Mouse (Mus musculus) liver, embryonic 15.5 days (tissue): ENCODE data around the gene Prex1. TPM values are rescaled to one million over a fixed set of nuclear protein-coding genes. Genes with fewer than 3 reads are reported as not detected.

Experiments
- ATAC-seq: fragments of 200-750 bp; cut with Nextera tagmentation; 2 replicates; pipeline ENCODE4 v1.8.0; 2017; ENCODE audit warnings: moderate number of reproducible peaks, mild to moderate bottlenecking, moderate library complexity; ENCODE audit not compliant: insufficient read depth
- H3K27ac ChIP-seq: fragments of 300-500 bp; sonication (generic); replicated peaks from 2 replicates; pipeline ENCODE4 v1.5.1; 2015; ENCODE audit warnings: mild to moderate bottlenecking, inconsistent platforms
- H3K27me3 ChIP-seq: fragments of 300-500 bp; sonication (generic); 2 replicates; pipeline ENCODE4 v1.6.1; 2015; ENCODE audit warnings: mild to moderate bottlenecking, inconsistent platforms
- H3K36me3 ChIP-seq: fragments of 300-500 bp; sonication (generic); replicated peaks from 2 replicates; pipeline ENCODE4 v1.6.1; 2015; ENCODE audit warnings: moderate library complexity, mild to moderate bottlenecking, inconsistent platforms
- H3K4me1 ChIP-seq: fragments of 300-500 bp; sonication (generic); replicated peaks from 2 replicates; pipeline ENCODE4 v1.6.1; 2015; ENCODE audit warnings: inconsistent platforms
- H3K4me2 ChIP-seq: fragments of 300-500 bp; sonication (generic); 2 replicates; pipeline ENCODE4 v1.6.1; 2015; ENCODE audit warnings: moderate library complexity, mild to moderate bottlenecking, inconsistent platforms
- H3K4me3 ChIP-seq: fragments of 300-500 bp; sonication (generic); replicated peaks from 2 replicates; pipeline ENCODE4 v1.5.1; 2015; ENCODE audit warnings: mild to moderate bottlenecking, inconsistent platforms
- H3K9ac ChIP-seq: fragments of 300-500 bp; sonication (generic); 2 replicates; pipeline ENCODE4 v1.6.1; 2015; ENCODE audit warnings: moderate library complexity, mild to moderate bottlenecking, inconsistent platforms
- H3K9me3 ChIP-seq: fragments of 300-500 bp; sonication (generic); replicated peaks from 2 replicates; pipeline ENCODE4 v1.6.1; 2016; ENCODE audit warnings: inconsistent platforms
- WGBS: fragments of 180-500 bp; shearing (Covaris S2); methylation state at CpG from one replicate; pipeline ENCODE4 v1.1.7; 2015; ENCODE audit warnings: mixed read lengths; ENCODE audit not compliant: insufficient replicate concordance; 5-methylcytosine and 5-hydroxymethylcytosine counted together
- polyA plus RNA-seq: library from polyadenylated mRNA; unstranded; fragments of >200 nt; fragmentation: Nextera tagmentation; extraction: Ambion mirVana; gene quantifications from 2 replicates; pipeline ENCODE4 v1.2.1, GENCODE M21; 2015

The Prex1 gene
- polyA plus RNA-seq, 1 experiment from 2014 or later: 13.7 TPM

DNA sequence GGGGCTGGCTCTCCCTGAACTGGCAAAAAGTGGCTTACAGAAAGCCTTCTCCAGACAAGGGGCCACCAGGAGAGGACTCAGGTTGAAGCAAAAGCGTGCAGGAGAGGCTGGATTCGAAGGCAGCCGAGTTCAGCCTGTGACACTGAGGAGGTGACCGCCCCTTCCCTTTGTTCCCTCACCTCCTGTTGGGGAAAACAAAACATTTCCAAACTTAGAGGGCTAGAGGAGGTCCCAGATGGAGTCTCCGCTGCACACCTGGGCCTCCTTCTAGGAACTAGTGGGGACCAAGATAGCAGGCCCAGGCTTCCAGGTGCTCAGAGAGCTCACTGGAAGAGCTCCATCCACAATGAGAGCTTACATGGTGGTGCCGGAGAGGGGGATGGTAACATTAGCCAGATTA lies 161.0 kb downstream of the Prex1 start:
- Histone ChIP-seq H3K4me3 (no peak overlapping the region), H3K36me3 (no peaks in the 10 kb centered on the region), H3K9me3 (no peaks in the 10 kb centered on the region), H3K4me2 (no peak overlapping the region), H3K9ac (no peak overlapping the region), H3K4me1 (peaks cover 22% of the 10 kb centered on the region), H3K27me3 (no peaks in the 10 kb centered on the region; the same call in none of the 2 replicates), H3K27ac (no peak overlapping the region)
- WGBS: 49% methylated on average over 6 of the region's 6 CpGs
- no peak for ATAC-seq

- Histone ChIP-seq H3K27ac (no peak overlapping the region), H3K4me3 (no peak overlapping the region), H3K4me1 (peaks cover 22% of the 10 kb centered on the region), H3K27me3 (no peaks in the 10 kb centered on the region; the same call in none of the 2 replicates), H3K9ac (no peak overlapping the region), H3K9me3 (no peaks in the 10 kb centered on the region), H3K4me2 (no peak overlapping the region), H3K36me3 (no peaks in the 10 kb centered on the region)
- ATAC-seq: no peak
- 69% methylated on average over 15 of the region's 15 CpGs for WGBS
These were observed 161.7 kb downstream of the Prex1 start for GRCm38 (mm10) chr2:166551831-166552498.

GRCm38 (mm10) chr2:166549871-166550270 lies 163.8 kb downstream of the Prex1 start:
- no peak overlapping the region for H3K4me3 ChIP-seq
- no peak for ATAC-seq
- no peak overlapping the region for H3K4me2 ChIP-seq
- no peaks in the 10 kb centered on the region for H3K9me3 ChIP-seq
- H3K27ac ChIP-seq: no peak overlapping the region
- no peak overlapping the region for H3K9ac ChIP-seq
- no peaks in the 10 kb centered on the region; the same call in none of the 2 replicates for H3K27me3 ChIP-seq
- WGBS: 62% methylated on average over 8 of the region's 8 CpGs
- H3K4me1 ChIP-seq: peaks cover 22% of the 10 kb centered on the region
- no peaks in the 10 kb centered on the region for H3K36me3 ChIP-seq

- H3K4me2 ChIP-seq: no peak overlapping the region
- H3K9me3 ChIP-seq: no peaks in the 10 kb centered on the region
- no peaks in the 10 kb centered on the region for H3K36me3 ChIP-seq
- ATAC-seq: no peak
- no peak overlapping the region for H3K4me3 ChIP-seq
- no peak overlapping the region for H3K27ac ChIP-seq
- no peaks in the 10 kb centered on the region; the same call in none of the 2 replicates for H3K27me3 ChIP-seq
- peaks cover 21% of the 10 kb centered on the region for H3K4me1 ChIP-seq
- H3K9ac ChIP-seq: no peak overlapping the region
- 29% methylated on average over 5 of the region's 5 CpGs for WGBS
These were observed 164.6 kb downstream of the Prex1 start for GRCm38 (mm10) chr2:166549069-166549468.

DNA sequence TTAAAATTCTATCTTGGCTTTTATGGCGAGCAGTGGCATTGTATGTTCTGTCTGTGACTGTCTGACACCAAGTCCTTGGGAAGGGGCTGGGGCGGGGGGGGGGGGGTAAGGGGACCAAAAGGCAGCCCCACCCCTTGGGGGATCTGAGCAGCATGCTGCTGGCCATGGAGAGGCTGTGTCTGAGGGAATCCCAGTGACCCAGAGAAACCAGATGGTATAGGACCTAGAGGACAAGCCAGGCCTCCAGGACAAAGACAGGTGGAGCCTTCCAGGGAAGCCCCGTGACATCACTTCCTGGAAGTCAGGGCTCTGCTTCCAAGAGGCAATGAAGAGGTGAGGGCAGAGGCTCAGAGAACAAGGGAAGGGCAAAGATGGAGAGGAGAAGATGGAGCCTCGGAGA lies 168.1 kb downstream of the Prex1 start:
- WGBS: 53% methylated on average over 4 of the region's 4 CpGs
- no peaks in the 10 kb centered on the region for H3K36me3 ChIP-seq
- no peak overlapping the region for H3K9ac ChIP-seq
- H3K27ac ChIP-seq: no peak overlapping the region
- no peak overlapping the region for H3K4me3 ChIP-seq
- H3K4me1 ChIP-seq: 0 out of 2 replicates have a peak, but pooled peaks cover 4% of the 10 kb centered on the region
- no peak for ATAC-seq
- H3K9me3 ChIP-seq: no peaks in the 10 kb centered on the region
- H3K27me3 ChIP-seq: no peaks in the 10 kb centered on the region
- H3K4me2 ChIP-seq: no peak overlapping the region

DNA sequence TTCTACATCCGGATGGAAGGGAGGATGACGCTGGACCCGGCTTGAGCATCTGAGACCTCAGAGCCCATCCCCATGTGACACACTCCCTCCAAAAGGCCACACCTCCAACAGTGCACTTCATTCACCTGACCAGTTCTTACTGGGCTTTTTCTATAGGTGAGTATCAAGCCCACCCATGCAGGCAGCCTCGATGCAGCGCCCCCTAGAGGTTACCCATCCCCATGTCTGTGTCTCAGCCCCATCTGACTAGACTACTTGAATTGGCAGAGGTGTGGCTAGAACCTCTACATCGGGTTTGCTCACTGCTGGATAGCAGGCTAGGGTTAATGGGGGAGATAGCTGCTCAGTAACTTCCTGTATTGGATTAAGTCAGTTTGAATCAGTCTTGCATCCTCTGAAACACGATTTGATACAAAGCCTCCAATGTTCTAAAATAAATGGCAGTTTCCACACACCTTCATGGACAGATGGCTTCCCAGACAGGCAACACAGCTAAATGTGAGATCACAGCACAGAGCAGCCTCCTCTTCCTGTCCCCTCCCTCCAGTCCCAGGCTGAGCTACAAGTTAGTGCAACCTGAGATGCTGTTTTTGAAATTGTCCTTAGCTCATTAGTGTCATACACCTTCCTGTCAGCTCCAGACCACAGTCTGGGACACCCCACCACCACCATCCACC lies 168.9 kb downstream of the Prex1 start:
- no peak overlapping the region for H3K4me2 ChIP-seq
- H3K27ac ChIP-seq: no peak overlapping the region
- no peak for ATAC-seq
- 0 out of 2 replicates have a peak, but pooled peaks cover 4% of the 10 kb centered on the region for H3K4me1 ChIP-seq
- WGBS: 39% methylated on average over 7 of the region's 7 CpGs
- H3K36me3 ChIP-seq: no peaks in the 10 kb centered on the region
- H3K4me3 ChIP-seq: no peak overlapping the region
- no peaks in the 10 kb centered on the region for H3K9me3 ChIP-seq
- H3K9ac ChIP-seq: no peak overlapping the region
- no peaks in the 10 kb centered on the region for H3K27me3 ChIP-seq

GRCm38 (mm10) chr2:166541112-166541928 lies 172.3 kb downstream of the Prex1 start:
- no peaks in the 10 kb centered on the region for H3K9me3 ChIP-seq
- no peak overlapping the region for H3K27ac ChIP-seq
- no peak overlapping the region for H3K4me3 ChIP-seq
- H3K4me1 ChIP-seq: no peaks in the 10 kb centered on the region
- no peak for ATAC-seq
- H3K27me3 ChIP-seq: no peaks in the 10 kb centered on the region
- no peaks in the 10 kb centered on the region for H3K36me3 ChIP-seq
- no peak overlapping the region for H3K9ac ChIP-seq
- WGBS: 46% methylated on average over 11 of the region's 11 CpGs
- H3K4me2 ChIP-seq: no peak overlapping the region

GRCm38 (mm10) chr2:166540216-166540615 lies 173.4 kb downstream of the Prex1 start:
- WGBS: 35% methylated on average over 1 of the region's 1 CpGs
- no peak overlapping the region for H3K9ac ChIP-seq
- ATAC-seq: no peak
- no peak overlapping the region for H3K4me2 ChIP-seq
- no peaks in the 10 kb centered on the region for H3K9me3 ChIP-seq
- H3K27ac ChIP-seq: no peak overlapping the region
- no peaks in the 10 kb centered on the region for H3K36me3 ChIP-seq
- no peaks in the 10 kb centered on the region for H3K4me1 ChIP-seq
- H3K27me3 ChIP-seq: no peaks in the 10 kb centered on the region
- no peak overlapping the region for H3K4me3 ChIP-seq

DNA sequence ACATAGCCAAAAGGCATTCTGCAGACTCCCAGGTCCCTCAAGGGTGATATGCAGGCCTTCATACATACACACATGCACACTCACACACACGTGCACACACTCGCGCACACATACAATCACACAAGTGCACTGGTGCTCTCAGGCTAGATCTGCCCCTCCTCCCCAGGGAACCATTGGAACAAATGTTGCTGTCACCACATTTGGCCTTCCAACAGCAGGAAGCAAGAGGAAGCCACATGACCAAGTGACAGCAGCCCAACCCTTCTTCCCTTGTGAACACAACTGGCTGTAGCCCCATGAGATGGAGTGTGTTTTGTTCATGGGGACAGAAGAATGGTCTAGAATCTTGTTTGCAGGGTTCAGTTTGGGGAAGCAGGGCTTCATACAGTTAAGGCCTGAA lies 176.7 kb downstream of the Prex1 start:
- H3K9ac ChIP-seq: no peak overlapping the region
- no peak overlapping the region for H3K4me2 ChIP-seq
- no peaks in the 10 kb centered on the region for H3K27me3 ChIP-seq
- H3K27ac ChIP-seq: no peak overlapping the region
- no peak for ATAC-seq
- no peaks in the 10 kb centered on the region for H3K9me3 ChIP-seq
- 83% methylated on average over 3 of the region's 3 CpGs for WGBS
- H3K36me3 ChIP-seq: no peaks in the 10 kb centered on the region
- no peak overlapping the region for H3K4me3 ChIP-seq
- H3K4me1 ChIP-seq: no peaks in the 10 kb centered on the region

DNA sequence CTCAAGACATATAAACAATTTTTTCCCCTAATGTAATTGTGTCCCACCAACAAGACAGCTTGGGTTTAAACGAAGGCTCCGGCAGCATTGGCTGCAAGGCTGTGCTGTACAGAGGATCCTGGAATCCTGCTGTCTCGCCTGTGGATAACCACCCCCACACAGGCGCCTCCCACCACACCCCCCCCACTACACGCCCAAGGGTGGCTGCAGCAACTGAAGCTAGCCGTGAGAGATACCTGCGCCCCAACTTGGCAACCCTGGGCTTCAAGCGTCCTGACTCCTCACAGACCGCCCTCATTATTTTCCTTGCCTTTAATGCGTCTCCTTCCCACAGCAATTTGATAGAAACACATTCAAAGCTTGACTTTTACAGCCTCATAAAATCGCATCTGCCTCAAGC lies 178.1 kb downstream of the Prex1 start:
- no peak for ATAC-seq
- H3K4me2 ChIP-seq: no peak overlapping the region
- H3K27me3 ChIP-seq: no peaks in the 10 kb centered on the region
- no peak overlapping the region for H3K27ac ChIP-seq
- H3K36me3 ChIP-seq: no peaks in the 10 kb centered on the region
- H3K4me3 ChIP-seq: no peak overlapping the region
- H3K9ac ChIP-seq: no peak overlapping the region
- H3K9me3 ChIP-seq: no peaks in the 10 kb centered on the region
- H3K4me1 ChIP-seq: no peaks in the 10 kb centered on the region
- 74% methylated on average over 11 of the region's 11 CpGs for WGBS

DNA sequence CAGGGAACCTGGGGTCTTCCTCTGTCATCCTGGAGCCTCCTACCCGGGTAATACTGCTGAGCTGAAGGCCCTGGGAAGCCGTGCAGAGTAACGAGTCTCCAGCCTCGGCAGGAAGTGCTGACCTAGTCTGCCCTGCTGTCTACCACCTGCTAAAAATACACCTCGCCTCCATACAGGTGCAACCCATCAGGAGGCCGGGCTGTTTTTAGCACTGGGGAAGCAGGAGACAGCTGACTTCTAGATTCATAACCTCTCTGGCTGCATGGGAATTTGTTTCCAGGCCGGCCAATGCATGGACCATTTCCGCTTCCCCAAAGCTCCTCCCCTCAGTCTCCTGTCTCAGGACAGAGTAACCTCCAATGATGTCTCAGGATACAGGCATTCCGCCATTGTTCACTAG lies 187.4 kb downstream of the Prex1 start:
- H3K27ac ChIP-seq: no peak overlapping the region
- no peak overlapping the region for H3K4me3 ChIP-seq
- H3K4me1 ChIP-seq: no peaks in the 10 kb centered on the region; the same call in 1 of the 2 replicates
- no peaks in the 10 kb centered on the region for H3K9me3 ChIP-seq
- H3K27me3 ChIP-seq: no peaks in the 10 kb centered on the region
- H3K4me2 ChIP-seq: no peak overlapping the region
- H3K36me3 ChIP-seq: no peaks in the 10 kb centered on the region
- 60% methylated on average over 9 of the region's 9 CpGs for WGBS
- ATAC-seq: no peak
- H3K9ac ChIP-seq: no peak overlapping the region
